Mouse (Mus musculus): Measurements from ENCODE around the gene Snap23. TPM values are rescaled to one million over a fixed set of nuclear protein-coding genes. Genes with fewer than 3 reads are reported as not detected.

Gene Snap23
- 39.0 and 43.0 TPM in 2 replicates for polyA plus RNA-seq (2015; fragmentation: Nextera tagmentation; extraction: Ambion mirVana)

DNA sequence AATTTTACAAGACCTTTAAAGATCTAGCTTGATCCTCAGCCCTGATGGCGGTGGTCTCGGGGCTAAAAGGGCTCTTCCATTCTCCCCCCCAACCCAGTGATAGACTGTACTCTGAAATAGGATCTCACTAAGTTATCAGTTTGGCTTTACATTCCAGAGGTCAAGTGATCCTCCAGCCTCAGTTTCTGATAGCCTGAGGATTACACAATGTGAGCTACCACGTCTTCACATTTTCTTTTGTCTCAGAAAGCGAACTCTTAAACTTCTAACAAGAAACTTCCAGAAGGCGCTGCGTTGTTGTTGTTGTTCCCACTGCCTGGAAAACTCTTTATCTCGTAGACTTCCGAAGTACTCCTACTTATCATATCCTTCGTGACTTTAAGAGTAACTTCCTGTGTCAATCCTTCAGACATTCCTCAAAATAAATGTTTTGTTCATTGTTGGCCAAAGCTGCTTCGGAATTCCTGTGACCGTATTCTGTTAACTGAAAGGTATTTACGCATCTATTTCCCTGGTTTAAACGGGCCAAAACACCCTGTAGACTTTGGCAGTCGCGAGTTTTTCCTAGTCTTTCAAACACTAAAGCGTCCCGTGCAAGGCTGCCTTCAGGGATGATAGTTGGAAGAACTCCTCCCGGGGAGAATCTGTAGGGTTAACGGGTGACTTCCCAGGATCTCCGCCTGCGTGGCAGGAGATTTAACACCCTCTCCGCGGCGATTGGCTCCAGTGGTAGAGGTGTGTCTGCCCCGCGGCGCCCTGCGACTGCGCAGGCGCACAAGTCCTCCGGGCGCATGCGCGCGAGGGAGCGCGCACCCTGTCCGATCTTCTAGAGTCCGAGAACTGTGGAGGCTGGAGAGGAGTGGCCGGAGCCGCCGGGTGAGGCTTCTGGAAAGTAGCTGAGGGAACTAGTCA, at the start of gene Snap23:
Gene Snap23 (plus strand): TSS at position 786 of the 912 bp plus-strand sequence.
- peak; percentile 94 for ATAC-seq
- WGBS, result under 1% methylated on average over 42 of the region's 42 CpGs
- H3K27ac ChIP-seq (ENCODE audit: low read depth, low read length), result peak within 1 kb of the TSS; percentile 84
- H3K4me2 ChIP-seq (replicated peaks; ENCODE audit: low read depth), result peak within 1 kb of the TSS; percentile 67
- TF ChIP-seq CTCF (IDR thresholded peaks at IDR 0.05; ENCODE audit: low read depth), result no peak
- H3K36me3 ChIP-seq (ENCODE audit: control insufficient read depth, insufficient read depth), result peaks cover 5% of the 10 kb centered on the region; the same call in 1 of the 2 replicates
- no peaks in the 10 kb centered on the region for H3K9me3 ChIP-seq (ENCODE audit: control insufficient read depth)
- peaks cover 7% of the 10 kb centered on the region; the same call in 1 of the 2 replicates for H3K4me1 ChIP-seq (replicated peaks; ENCODE audit: control insufficient read depth, insufficient read depth, low read length)
- H3K27me3 ChIP-seq (replicated peaks; ENCODE audit: control insufficient read depth, insufficient read depth, low read length), result no peaks in the 10 kb centered on the region
- H3K4me3 ChIP-seq (ENCODE audit: low read depth, low read length), result peak within 1 kb of the TSS; percentile 75
- peak within 1 kb of the TSS; percentile 74 for H3K9ac ChIP-seq (ENCODE audit: low read depth, low read length)

- Histone ChIP-seq H3K4me2 (replicated peaks; ENCODE audit: low read depth) (no peak overlapping the region), H3K36me3 (ENCODE audit: control insufficient read depth, insufficient read depth) (peaks cover 84% of the 10 kb centered on the region), H3K4me3 (ENCODE audit: low read depth, low read length) (no peak overlapping the region), H3K9ac (ENCODE audit: low read depth, low read length) (no peak overlapping the region), H3K27ac (ENCODE audit: low read depth, low read length) (peak overlapping the region; percentile 22; the same call in 1 of the 2 replicates), H3K4me1 (replicated peaks; ENCODE audit: control insufficient read depth, insufficient read depth, low read length) (no peaks in the 10 kb centered on the region), H3K27me3 (replicated peaks; ENCODE audit: control insufficient read depth, insufficient read depth, low read length) (no peaks in the 10 kb centered on the region), H3K9me3 (ENCODE audit: control insufficient read depth) (no peaks in the 10 kb centered on the region)
- ATAC-seq, result no peak
- no peak for TF ChIP-seq CTCF (IDR thresholded peaks at IDR 0.05; ENCODE audit: low read depth)
- WGBS, result 90% methylated on average over 5 of the region's 5 CpGs
Observed at GRCm38 (mm10) chr2:120518547-120519210, 48.8 kb upstream of the Snap23 start.

DNA sequence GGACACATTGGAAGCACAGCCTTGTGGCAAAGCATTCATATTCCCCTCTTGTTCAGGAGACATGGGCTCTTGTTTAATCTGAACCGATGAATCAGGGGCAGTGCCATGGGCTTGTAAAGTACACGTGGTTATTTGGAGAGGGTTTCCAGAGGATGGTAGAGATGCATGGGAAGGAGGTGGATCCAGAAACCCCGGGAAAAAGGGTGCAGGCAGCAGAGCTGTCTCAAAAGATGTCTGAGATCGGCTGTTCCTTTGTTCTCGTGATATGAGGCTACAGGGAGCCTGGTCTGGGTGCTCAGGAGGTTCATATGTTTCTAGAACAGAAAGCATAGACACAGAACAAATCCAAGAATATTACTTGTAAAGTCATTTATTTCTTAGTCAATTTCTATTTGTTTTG, 40.7 kb upstream of the Snap23 start:
- 91% methylated on average over 5 of the region's 5 CpGs for WGBS
- H3K36me3 ChIP-seq (ENCODE audit: control insufficient read depth, insufficient read depth), result peaks cover 93% of the 10 kb centered on the region

DNA sequence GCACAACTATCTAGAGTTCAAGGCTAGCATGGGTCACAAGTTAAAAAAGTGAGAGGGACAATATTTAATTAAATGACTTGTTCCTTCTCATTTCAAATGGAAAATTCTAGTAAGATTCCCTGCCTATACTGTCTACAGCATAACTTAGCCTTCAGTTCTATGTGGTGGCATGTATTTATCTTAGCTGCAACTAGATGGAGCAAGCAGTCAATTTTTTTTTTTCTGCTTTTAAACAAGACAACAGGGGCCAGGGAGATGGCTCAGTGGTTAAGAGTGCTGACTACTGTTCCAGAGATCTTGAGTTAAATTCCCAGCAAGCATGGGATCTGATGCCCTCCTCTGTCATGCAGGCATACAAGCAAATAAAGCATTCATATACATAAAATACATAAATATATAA, 37.9 kb upstream of the Snap23 start:
- H3K36me3 ChIP-seq (ENCODE audit: control insufficient read depth, insufficient read depth), result peaks cover 92% of the 10 kb centered on the region
- H3K4me1 ChIP-seq (replicated peaks; ENCODE audit: control insufficient read depth, insufficient read depth, low read length), result no peaks in the 10 kb centered on the region
- no peak overlapping the region for H3K4me3 ChIP-seq (ENCODE audit: low read depth, low read length)
- H3K9ac ChIP-seq (ENCODE audit: low read depth, low read length), result no peak overlapping the region
- no peaks in the 10 kb centered on the region for H3K9me3 ChIP-seq (ENCODE audit: control insufficient read depth)
- no peak for ATAC-seq
- no peak overlapping the region for H3K27ac ChIP-seq (ENCODE audit: low read depth, low read length)
- TF ChIP-seq CTCF (IDR thresholded peaks at IDR 0.05; ENCODE audit: low read depth), result peak; percentile 51
- H3K27me3 ChIP-seq (replicated peaks; ENCODE audit: control insufficient read depth, insufficient read depth, low read length), result no peaks in the 10 kb centered on the region
- H3K4me2 ChIP-seq (replicated peaks; ENCODE audit: low read depth), result no peak overlapping the region

More for the DNA sequence above, 40.7 kb upstream of the Snap23 start:
- H3K27me3 ChIP-seq (replicated peaks; ENCODE audit: control insufficient read depth, insufficient read depth, low read length), result no peaks in the 10 kb centered on the region
- no peak overlapping the region for H3K9ac ChIP-seq (ENCODE audit: low read depth, low read length)
- ATAC-seq, result no peak
- no peak overlapping the region for H3K4me2 ChIP-seq (replicated peaks; ENCODE audit: low read depth)
- no peaks in the 10 kb centered on the region for H3K4me1 ChIP-seq (replicated peaks; ENCODE audit: control insufficient read depth, insufficient read depth, low read length)
- no peak overlapping the region for H3K4me3 ChIP-seq (ENCODE audit: low read depth, low read length)
- no peak overlapping the region for H3K27ac ChIP-seq (ENCODE audit: low read depth, low read length)
- no peaks in the 10 kb centered on the region for H3K9me3 ChIP-seq (ENCODE audit: control insufficient read depth)
- no peak for TF ChIP-seq CTCF (IDR thresholded peaks at IDR 0.05; ENCODE audit: low read depth)

GRCm38 (mm10) chr2:120531223-120531622, 36.2 kb upstream of the Snap23 start:
- H3K9ac ChIP-seq (ENCODE audit: low read depth, low read length), result no peak overlapping the region
- TF ChIP-seq CTCF (IDR thresholded peaks at IDR 0.05; ENCODE audit: low read depth), result no peak
- H3K4me1 ChIP-seq (replicated peaks; ENCODE audit: control insufficient read depth, insufficient read depth, low read length), result no peaks in the 10 kb centered on the region
- H3K27ac ChIP-seq (ENCODE audit: low read depth, low read length), result no peak overlapping the region
- no peaks in the 10 kb centered on the region for H3K9me3 ChIP-seq (ENCODE audit: control insufficient read depth)
- no peaks in the 10 kb centered on the region for H3K27me3 ChIP-seq (replicated peaks; ENCODE audit: control insufficient read depth, insufficient read depth, low read length)
- H3K4me3 ChIP-seq (ENCODE audit: low read depth, low read length), result no peak overlapping the region
- 92% methylated on average over 4 of the region's 4 CpGs for WGBS
- no peak for ATAC-seq
- no peak overlapping the region for H3K4me2 ChIP-seq (replicated peaks; ENCODE audit: low read depth)
- peaks cover 86% of the 10 kb centered on the region for H3K36me3 ChIP-seq (ENCODE audit: control insufficient read depth, insufficient read depth)

DNA sequence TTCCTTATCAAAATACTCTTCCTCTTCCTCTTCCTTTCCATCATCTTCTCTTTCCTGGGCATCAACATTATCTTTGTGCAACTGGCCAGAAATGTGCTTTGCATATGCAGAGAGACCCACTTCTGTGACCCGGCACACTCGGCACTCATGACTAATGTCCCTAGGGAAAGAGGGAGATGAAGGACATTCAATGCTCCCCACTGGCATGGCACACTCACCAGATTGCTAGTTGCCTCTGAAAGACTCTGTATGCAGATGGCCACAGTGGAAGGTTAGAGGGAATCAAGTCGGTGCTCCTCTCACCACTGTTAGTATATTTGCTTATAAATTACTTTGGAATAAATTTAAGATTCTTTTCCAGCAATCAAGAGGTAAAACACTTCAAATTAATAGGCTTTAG, 28.1 kb upstream of the Snap23 start:
- H3K9me3 ChIP-seq (ENCODE audit: control insufficient read depth), result no peaks in the 10 kb centered on the region
- H3K4me1 ChIP-seq (replicated peaks; ENCODE audit: control insufficient read depth, insufficient read depth, low read length), result 0 out of 2 replicates have a peak, but pooled peaks cover 2% of the 10 kb centered on the region
- WGBS, result 71% methylated on average over 3 of the region's 3 CpGs
- TF ChIP-seq CTCF (IDR thresholded peaks at IDR 0.05; ENCODE audit: low read depth), result no peak
- peak overlapping the region; percentile 13 for H3K4me2 ChIP-seq (replicated peaks; ENCODE audit: low read depth)
- peaks cover 12% of the 10 kb centered on the region for H3K36me3 ChIP-seq (ENCODE audit: control insufficient read depth, insufficient read depth)
- no peaks in the 10 kb centered on the region for H3K27me3 ChIP-seq (replicated peaks; ENCODE audit: control insufficient read depth, insufficient read depth, low read length)
- ATAC-seq, result no peak
- no peak overlapping the region for H3K4me3 ChIP-seq (ENCODE audit: low read depth, low read length)
- H3K9ac ChIP-seq (ENCODE audit: low read depth, low read length), result no peak overlapping the region
- 0 out of 2 replicates have a peak overlapping the region, but pooled peaks have one; percentile 16 for H3K27ac ChIP-seq (ENCODE audit: low read depth, low read length)
